Mouse (Mus musculus) fat pad, adult 2 months (tissue): ENCODE measurements at regions not wholly inside any gene's neighbourhood (a gene's known extent, or its start where the extent isn't known, plus 50 kb on each side); places are given as distances from the start of the nearest gene placed in this dataset.

ENCODE experiments used
- DNase-seq: peaks from one replicate; pipeline ENCODE4 v3.0.0-alpha.2; 2011; ENCODE audit warnings: low read depth, low spot score; ENCODE audit errors: extremely low read depth

- no peak for DNase-seq
Measured at GRCm38 (mm10) chrX:12889482-12889808, 127.6 kb upstream of the Med14 start.

- no peak for DNase-seq
Measured at GRCm38 (mm10) chrX:12888708-12889481, 127.0 kb upstream of the Med14 start.

DNA sequence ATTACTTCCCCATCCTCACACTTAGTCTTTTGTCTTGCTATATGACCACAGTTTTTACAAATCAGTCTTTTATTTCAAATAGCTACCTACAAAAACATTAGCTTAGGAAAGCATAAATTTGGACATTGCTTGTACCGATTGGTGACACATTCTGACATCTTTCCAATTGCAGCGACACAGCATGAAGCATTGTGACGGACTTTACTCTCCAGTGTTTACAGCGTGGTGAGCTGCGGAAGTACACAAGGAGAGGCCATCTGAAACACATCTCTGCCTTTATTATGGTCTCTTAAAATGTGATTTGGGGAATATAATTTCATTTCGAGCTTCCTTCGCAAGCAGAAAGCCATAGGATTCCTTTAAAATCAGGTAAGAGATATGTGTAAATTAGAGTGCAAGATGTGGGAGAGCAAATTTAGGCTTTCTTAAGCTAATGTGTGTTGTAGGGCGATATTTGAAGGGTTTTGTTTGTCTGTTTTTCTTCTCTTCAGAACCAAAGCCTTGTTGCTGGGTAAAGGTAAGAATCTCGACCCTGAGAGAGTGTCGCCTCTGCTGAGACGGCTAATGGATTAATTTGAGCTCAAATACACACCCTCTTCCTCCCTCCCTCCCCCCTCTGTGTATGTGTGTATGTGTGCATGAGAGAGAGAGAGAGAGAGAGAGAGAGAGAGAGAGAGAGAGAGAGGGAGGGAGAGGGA lies 126.3 kb upstream of the Med14 start:
- DNase-seq, result no peak

DNA sequence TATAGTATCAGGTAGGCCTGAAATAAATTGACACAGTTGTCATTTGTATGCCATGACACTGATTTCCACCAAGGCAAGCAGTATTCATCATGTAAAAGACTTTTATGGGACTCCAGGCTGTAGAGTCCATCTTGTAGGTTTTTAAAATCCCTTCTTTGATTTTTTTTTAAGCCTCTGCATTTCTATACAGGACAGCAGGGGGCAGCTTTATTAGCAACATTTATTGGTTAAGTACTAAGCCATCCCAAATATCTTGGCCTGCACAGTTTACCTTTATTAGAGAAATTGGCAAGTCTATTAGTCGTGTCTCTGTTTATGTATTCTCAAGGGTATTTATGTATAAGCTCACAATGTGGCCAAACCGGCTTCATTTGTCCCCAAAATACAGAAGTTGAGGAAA lies 125.6 kb upstream of the Med14 start:
- DNase-seq, result no peak

- no peak for DNase-seq
Measured at GRCm38 (mm10) chrX:12886160-12887048, 124.5 kb upstream of the Med14 start.

DNA sequence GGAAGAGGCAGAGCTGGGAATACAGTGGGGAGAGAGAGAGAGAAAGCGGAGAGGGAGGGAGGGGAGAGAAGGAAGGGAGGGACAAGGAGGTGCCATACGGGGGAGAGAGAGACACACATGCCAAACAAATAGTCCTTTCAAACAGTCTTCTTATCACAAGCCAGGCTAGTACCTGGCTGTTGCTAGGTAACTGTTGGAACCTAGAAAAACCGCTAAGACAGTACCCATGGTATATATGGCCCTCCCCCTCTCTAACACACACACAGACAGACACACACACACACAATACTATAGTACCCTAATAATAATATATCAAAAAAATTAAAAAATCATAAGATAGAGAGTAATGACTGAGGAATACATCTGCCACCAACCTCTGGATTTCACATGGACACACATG lies 117.4 kb upstream of the Med14 start:
- no peak for DNase-seq

DNA sequence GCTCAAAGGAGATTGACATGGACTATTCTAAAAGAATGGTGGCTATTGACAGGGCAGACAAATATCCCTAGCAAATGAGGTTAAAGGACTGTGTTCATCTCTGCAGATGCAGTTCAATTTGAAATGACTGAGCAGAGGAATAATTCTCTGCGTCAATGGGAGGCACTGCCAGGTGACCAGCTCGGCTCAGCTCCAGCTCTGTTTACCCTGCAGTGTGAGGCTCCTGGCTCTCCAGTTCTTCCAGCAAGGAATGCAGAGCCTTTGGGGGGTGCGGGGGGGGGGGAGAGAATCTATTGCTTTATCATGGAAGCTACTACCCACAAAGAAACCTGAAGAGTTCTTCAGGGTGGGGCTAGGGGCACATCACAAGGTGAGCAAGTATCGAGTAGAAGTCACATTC lies 115.6 kb upstream of the Med14 start:
- DNase-seq, result no peak

DNA sequence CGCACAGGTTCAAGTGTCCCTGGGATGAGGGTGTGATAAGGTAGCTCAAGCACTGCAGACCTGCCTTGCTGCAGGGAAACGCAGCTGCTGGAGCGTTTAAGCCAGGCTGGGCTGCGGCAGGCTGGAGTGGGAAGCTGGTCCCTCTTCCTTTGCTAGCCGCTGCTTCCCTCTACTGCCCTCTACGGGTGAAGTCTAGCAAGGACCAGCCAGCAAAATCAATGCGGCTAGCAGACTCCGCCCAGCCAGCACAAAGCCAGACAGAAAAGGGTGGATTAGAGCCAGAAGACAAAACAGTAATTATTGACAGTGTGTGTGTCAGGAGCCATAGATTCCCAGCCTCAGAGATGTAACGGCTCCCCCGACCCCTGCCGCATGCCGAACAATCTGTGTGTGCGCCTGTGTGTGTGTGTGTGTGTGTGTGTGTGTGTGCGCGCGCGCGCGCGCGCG lies 111.8 kb upstream of the Med14 start:
- DNase-seq, result no peak

- DNase-seq, result no peak
Measured at GRCm38 (mm10) chrX:12873230-12873629, 111.4 kb upstream of the Med14 start.

- DNase-seq, result no peak
Measured at GRCm38 (mm10) chrX:12866885-12867498, 105.1 kb upstream of the Med14 start.

DNA sequence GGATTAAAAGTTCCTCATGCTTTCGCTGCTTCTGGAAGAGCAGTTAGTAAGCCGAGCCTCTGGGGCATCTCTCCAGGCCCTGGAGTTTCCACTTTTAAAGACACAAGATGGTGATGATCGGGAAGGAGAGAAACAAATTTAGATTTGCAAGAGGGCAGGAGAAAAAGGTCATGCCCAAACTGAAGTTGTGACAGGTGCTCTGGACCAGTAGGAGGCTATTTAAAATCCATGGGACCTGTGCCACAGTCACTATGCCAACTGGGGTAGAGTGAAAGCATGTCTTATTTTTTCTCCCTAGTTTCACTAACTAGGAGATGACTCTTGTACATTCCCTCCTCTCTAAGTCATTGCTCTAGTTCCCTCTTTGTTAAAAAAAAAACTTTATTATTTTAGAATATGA lies 104.3 kb upstream of the Med14 start:
- no peak for DNase-seq

- no peak for DNase-seq
Measured at GRCm38 (mm10) chrX:12860168-12860567, 98.3 kb upstream of the Med14 start.

DNA sequence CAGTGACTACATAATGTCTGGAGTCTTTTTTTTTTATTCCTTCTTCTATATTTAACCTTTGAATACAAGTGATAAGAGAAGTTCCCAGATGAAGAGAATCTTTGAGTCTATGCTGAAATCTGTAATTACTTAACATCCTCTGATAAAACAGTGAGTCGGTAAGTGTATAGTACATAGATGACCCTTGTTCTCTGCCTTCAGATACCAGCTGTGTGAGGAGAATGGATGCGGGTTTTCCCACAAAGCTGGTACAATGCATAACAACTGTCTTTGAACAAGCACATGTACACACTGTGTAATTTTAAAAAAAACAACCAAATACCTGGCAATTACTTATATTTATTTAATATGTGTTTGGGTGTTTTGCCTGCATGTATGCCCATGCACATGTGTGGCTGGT lies 96.9 kb upstream of the Med14 start:
- DNase-seq, result no peak

DNA sequence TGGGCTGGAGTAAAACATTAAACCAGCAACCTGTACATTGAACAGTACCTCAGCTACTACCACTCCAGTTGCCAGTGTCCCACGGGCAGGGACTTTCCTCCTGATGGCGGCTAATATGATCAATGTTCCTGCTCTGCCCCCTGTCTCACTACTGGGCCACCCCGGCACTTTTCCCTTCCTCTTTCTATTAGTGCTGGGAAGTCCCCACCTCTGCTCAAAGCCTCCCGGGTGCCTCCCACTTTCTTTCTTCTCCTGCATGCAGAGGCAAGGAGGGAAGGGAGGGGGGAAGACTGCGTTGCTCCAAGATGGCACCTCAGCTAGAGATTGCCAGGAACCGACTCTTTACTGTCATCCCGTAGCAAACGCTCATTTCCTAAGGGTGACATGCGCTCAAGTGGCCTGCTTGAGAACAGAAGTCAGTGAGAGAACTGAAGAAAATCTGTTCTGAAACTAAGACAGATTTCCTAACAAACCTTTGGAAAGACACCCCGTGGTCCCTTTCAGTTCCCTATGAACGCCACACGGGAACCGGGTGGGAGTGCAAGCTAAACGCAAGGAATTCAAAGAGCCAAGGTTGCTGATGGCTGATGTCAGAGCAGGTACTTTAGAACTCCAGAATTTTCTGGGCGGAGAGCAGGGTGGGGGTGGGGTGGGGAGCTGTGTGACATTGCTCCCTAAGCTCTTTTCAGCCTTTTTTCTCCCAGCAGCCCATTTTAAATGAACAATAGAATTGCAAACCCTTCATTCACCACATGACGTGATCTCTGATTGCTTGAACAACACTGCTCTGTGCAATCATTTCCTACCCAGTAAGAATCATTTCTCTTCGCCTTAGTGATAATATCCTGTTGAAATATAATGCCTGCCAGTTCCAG lies 96.2 kb upstream of the Med14 start:
- DNase-seq, result no peak

GRCm38 (mm10) chrX:12855425-12855824 lies 93.6 kb upstream of the Med14 start:
- no peak for DNase-seq

DNA sequence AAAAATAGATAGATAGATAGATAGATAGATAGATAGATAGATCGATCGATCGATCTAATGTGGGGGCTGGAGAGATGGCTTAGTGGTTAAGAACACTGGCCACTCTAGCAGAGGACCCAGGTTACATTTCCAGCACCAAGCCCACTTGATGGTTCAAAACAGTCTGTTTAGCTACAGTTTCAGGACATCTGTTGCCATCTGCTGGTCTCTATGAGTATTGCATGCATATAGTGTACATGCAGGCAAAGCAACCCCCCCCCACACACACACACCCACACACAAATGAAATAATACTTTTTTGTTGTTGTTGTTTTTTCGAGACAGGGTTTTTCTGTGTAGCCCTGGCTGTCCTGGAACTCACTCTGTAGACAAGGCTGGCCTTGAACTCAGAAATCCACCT lies 89.8 kb upstream of the Med14 start:
- DNase-seq, result no peak

DNA sequence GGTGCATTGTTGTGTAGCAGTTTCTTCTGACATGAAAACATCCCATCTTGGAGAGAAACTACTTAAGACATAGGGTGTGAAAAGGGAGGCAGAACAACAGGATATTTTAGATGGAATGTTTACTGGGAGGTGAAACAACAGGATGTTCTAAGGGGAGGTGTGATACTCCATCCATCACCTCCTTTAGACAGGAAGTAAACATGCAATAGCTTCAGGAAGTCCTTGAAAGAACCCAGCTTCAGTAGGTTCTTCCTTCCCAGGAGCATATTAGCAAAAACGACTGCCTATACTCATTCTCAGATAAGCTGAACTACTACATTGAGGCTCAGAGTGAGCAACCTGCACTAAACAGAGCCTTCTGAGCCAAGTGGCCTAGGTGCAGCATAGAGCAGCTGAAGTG lies 82.6 kb upstream of the Med14 start:
- no peak for DNase-seq

DNA sequence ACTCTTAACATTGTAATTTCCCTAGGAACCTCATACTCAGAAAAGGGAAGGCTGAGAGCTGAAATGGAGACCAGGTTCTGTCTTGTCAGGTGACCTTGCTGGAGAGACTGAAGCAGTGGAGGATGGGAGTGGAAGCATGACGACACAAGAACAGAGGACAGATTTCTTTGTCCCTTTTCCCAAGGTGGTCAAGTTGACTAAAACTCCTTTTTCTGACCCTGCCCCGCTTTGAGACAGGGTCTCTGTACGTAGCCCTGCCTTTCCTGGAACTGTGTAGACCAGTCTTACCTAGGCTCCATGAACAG lies 79.1 kb upstream of the Med14 start:
- DNase-seq, result no peak

- no peak for DNase-seq
Measured at GRCm38 (mm10) chrX:12840160-12841020, 78.5 kb upstream of the Med14 start.
